Mouse (Mus musculus) intestine, postnatal 0 days (tissue): Measurements from ENCODE around the gene Dusp12. TPM values are rescaled to one million over a fixed set of nuclear protein-coding genes. Genes with fewer than 3 reads are reported as not detected.
A peak's percentile ranks its signal among the peaks of the same experiment; 100 is the strongest.

ENCODE experiments used
- ATAC-seq: fragments of 200-750 bp; cut with Nextera tagmentation; 2 replicates; pipeline ENCODE4 v1.8.0; 2017; ENCODE audit warnings: mild to moderate bottlenecking, moderate TSS enrichment, moderate library complexity
- H3K27ac ChIP-seq: fragments of 300-500 bp; sonication (generic); 2 replicates; pipeline ENCODE4 v1.5.1; 2014; ENCODE audit warnings: mild to moderate bottlenecking, low read depth, low read length, moderate library complexity
- H3K27me3 ChIP-seq: fragments of 300-500 bp; sonication (generic); replicated peaks from 2 replicates; pipeline ENCODE4 v1.6.1; 2014; ENCODE audit warnings: low read length, mixed read lengths; ENCODE audit not compliant: control insufficient read depth, insufficient read depth
- H3K36me3 ChIP-seq: fragments of 300-500 bp; sonication (generic); 2 replicates; pipeline ENCODE4 v1.6.1; 2014; ENCODE audit warnings: mild to moderate bottlenecking, moderate library complexity; ENCODE audit not compliant: control insufficient read depth, insufficient read depth
- H3K4me1 ChIP-seq: fragments of 300-500 bp; sonication (generic); replicated peaks from 2 replicates; pipeline ENCODE4 v1.6.1; 2014; ENCODE audit warnings: antibody characterized with exemption, low read length, mixed read lengths; ENCODE audit not compliant: control insufficient read depth, insufficient read depth
- H3K4me2 ChIP-seq: fragments of 300-500 bp; sonication (generic); replicated peaks from 2 replicates; pipeline ENCODE4 v1.6.1; 2014; ENCODE audit warnings: low read depth, mild to moderate bottlenecking, moderate library complexity
- H3K4me3 ChIP-seq: fragments of 300-500 bp; sonication (generic); 2 replicates; pipeline ENCODE4 v1.5.1; 2014; ENCODE audit warnings: low read depth, low read length
- H3K9ac ChIP-seq: fragments of 300-500 bp; sonication (generic); 2 replicates; pipeline ENCODE4 v1.6.1; 2014; ENCODE audit warnings: mild to moderate bottlenecking, low read depth, low read length
- H3K9me3 ChIP-seq: fragments of 300-500 bp; sonication (generic); 2 replicates; pipeline ENCODE4 v1.6.1; 2016; ENCODE audit warnings: mixed run types; ENCODE audit not compliant: control insufficient read depth
- CTCF ChIP-seq: sonication (generic); IDR thresholded peaks from 2 replicates; pipeline ENCODE4 v1.5.1; 2016; ENCODE audit warnings: low read depth, mild to moderate bottlenecking, control low read depth, antibody characterized with exemption, moderate library complexity
- WGBS: fragments of 180-500 bp; shearing (Covaris S2); extraction: QIAGEN DNeasy Blood & Tissue Kit; methylation state at CpG from one replicate; pipeline ENCODE4 v1.1.7; 2014; 5-methylcytosine and 5-hydroxymethylcytosine counted together
- polyA plus RNA-seq: library from polyadenylated mRNA; unstranded; fragments of >200 nt; fragmentation: Nextera tagmentation; extraction: Ambion mirVana; gene quantifications from 2 replicates; pipeline ENCODE4 v1.2.1, GENCODE M21; 2015

The Dusp12 gene
- polyA plus RNA-seq, 1 experiment from 2014 or later = 65.1 TPM

- 81% methylated on average over 11 of the region's 11 CpGs for WGBS
- no peak for TF ChIP-seq CTCF
- no peak overlapping the region for H3K27ac ChIP-seq
- H3K4me1 ChIP-seq = no peaks in the 10 kb centered on the region; the same call in none of the 2 replicates
- no peak overlapping the region for H3K9ac ChIP-seq
- no peak for ATAC-seq
- peaks cover 29% of the 10 kb centered on the region for H3K27me3 ChIP-seq
- no peak overlapping the region for H3K4me3 ChIP-seq
- no peaks in the 10 kb centered on the region for H3K9me3 ChIP-seq
- no peak overlapping the region for H3K4me2 ChIP-seq
- H3K36me3 ChIP-seq = no peaks in the 10 kb centered on the region
These were observed 26.7 kb upstream of the Dusp12 start for GRCm38 (mm10) chr1:170911907-170912660.

- H3K4me3 ChIP-seq = peak overlapping the region; percentile 35
- no peak overlapping the region for H3K27ac ChIP-seq
- no peaks in the 10 kb centered on the region; the same call in 1 of the 2 replicates for H3K4me1 ChIP-seq
- WGBS = 7% methylated on average over 21 of the region's 21 CpGs
- H3K36me3 ChIP-seq = no peaks in the 10 kb centered on the region
- H3K4me2 ChIP-seq = peak overlapping the region; percentile 71
- peaks cover 35% of the 10 kb centered on the region for H3K27me3 ChIP-seq
- H3K9me3 ChIP-seq = no peaks in the 10 kb centered on the region
- ATAC-seq = no peak
- H3K9ac ChIP-seq = no peak overlapping the region
- TF ChIP-seq CTCF = no peak
These were observed 23.0 kb upstream of the Dusp12 start for GRCm38 (mm10) chr1:170908341-170908740.

GRCm38 (mm10) chr1:170907456-170908191 lies 22.3 kb upstream of the Dusp12 start:
- peak; percentile 17; the same call in 1 of the 2 replicates for TF ChIP-seq CTCF
- 4% methylated on average over 71 of the region's 71 CpGs for WGBS

GRCm38 (mm10) chr1:170907111-170907455 lies 21.7 kb upstream of the Dusp12 start:
- H3K27ac ChIP-seq = no peak overlapping the region
- no peaks in the 10 kb centered on the region; the same call in 1 of the 2 replicates for H3K4me1 ChIP-seq
- H3K4me3 ChIP-seq = no peak overlapping the region
- ATAC-seq = no peak
- H3K36me3 ChIP-seq = no peaks in the 10 kb centered on the region
- TF ChIP-seq CTCF = no peak
- H3K4me2 ChIP-seq = peak overlapping the region; percentile 71
- 42% methylated on average over 11 of the region's 11 CpGs for WGBS
- H3K9me3 ChIP-seq = no peaks in the 10 kb centered on the region
- H3K27me3 ChIP-seq = peaks cover 35% of the 10 kb centered on the region
- no peak overlapping the region for H3K9ac ChIP-seq

More at GRCm38 (mm10) chr1:170907456-170908191, 22.3 kb upstream of the Dusp12 start:
- Histone ChIP-seq H3K36me3 (no peaks in the 10 kb centered on the region), H3K27ac (no peak overlapping the region), H3K27me3 (peaks cover 35% of the 10 kb centered on the region), H3K9ac (no peak overlapping the region), H3K4me2 (peak overlapping the region; percentile 71), H3K9me3 (no peaks in the 10 kb centered on the region), H3K4me3 (peak overlapping the region; percentile 35), H3K4me1 (no peaks in the 10 kb centered on the region; the same call in 1 of the 2 replicates)
- peak; percentile 38 for ATAC-seq

- no peak overlapping the region for H3K27ac ChIP-seq
- no peaks in the 10 kb centered on the region; the same call in 1 of the 2 replicates for H3K4me1 ChIP-seq
- no peaks in the 10 kb centered on the region for H3K36me3 ChIP-seq
- TF ChIP-seq CTCF = no peak
- H3K4me2 ChIP-seq = no peak overlapping the region
- no peak overlapping the region for H3K4me3 ChIP-seq
- no peak overlapping the region for H3K9ac ChIP-seq
- no peak for ATAC-seq
- peaks cover 20% of the 10 kb centered on the region for H3K27me3 ChIP-seq
- WGBS = 40% methylated on average over 5 of the region's 5 CpGs
- no peaks in the 10 kb centered on the region for H3K9me3 ChIP-seq
These were observed 18.1 kb upstream of the Dusp12 start for GRCm38 (mm10) chr1:170903485-170903884.

- 36% methylated on average over 10 of the region's 10 CpGs for WGBS
- TF ChIP-seq CTCF = peak; percentile 88
- Histone ChIP-seq H3K9me3 (no peaks in the 10 kb centered on the region), H3K4me2 (peak overlapping the region; percentile 59), H3K9ac (no peak overlapping the region), H3K36me3 (no peaks in the 10 kb centered on the region), H3K4me3 (peak overlapping the region; percentile 17; the same call in 1 of the 2 replicates), H3K27ac (no peak overlapping the region), H3K4me1 (no peaks in the 10 kb centered on the region), H3K27me3 (peaks cover 2% of the 10 kb centered on the region)
- ATAC-seq = peak; percentile 51; the same call in 1 of the 2 replicates
These were observed 16.3 kb upstream of the Dusp12 start for GRCm38 (mm10) chr1:170901536-170902238.
